Mouse (Mus musculus): ENCODE measurements at regions not wholly inside any gene's neighbourhood (a gene's known extent, or its start where the extent isn't known, plus 50 kb on each side); places are given as distances from the start of the nearest gene placed in this dataset.

GRCm38 (mm10) chrX:121301915-121302314 is 989.0 kb upstream of the H2afb3 start:
- DNase-seq: peak; percentile 24

DNA sequence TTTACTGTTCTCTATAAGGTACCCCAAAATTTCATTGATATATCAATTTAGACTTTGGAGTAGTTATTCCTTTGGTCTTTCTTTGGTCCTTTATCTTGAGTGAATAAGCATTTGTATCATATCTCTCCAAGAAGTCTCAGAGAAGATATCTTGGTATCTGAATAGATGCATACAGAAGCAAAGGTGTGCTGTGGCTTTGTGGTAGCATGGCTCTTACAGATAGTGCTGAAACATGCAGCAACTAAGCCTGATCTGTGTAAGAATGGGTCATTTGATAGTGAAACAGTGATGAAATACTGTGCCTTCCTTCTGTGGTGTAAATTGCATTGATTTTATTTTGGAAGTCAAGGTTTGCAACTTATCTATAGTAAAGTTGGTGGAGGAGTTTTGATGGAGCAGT is 978.3 kb upstream of the H2afb3 start:
- DNase-seq: no peak

DNA sequence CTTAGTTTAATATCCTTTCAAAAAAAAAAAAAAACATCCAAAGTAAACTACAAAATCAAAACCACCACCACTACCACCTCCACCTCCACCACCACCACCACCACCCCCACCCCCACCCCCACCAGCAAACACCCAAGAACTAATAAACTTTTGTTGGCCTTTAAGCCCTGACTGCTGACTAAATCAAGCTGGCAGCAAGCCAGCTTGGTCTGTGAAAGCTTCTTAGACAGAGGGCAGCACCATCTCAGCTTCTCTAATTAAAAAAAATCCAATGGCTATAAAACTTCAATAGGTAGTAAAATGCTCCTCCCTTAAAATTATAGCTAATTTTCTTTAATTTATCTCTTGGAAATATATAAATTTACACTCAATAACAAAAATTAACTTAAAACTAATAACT is 957.2 kb upstream of the H2afb3 start:
- DNase-seq: peak; percentile 24

DNA sequence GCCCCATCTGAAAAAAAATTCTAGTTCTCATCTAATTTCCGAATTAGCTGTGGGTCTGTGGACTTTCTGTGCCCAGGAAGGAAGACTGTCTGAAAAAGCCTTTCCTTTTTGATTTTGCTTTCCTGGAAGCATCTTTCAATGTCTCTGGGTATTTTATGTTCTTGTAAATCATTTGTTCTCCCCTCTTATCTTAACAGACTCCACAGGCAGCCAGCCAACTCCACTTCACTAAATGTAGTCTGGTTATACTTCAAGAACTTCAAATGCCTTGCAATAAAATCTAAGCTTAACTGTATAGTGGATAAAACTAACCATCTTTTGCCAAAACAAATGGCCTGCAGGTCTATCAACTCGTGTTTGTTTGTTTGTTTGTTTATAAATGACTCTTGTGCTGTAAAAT is 956.7 kb upstream of the H2afb3 start:
- no peak for DNase-seq

GRCm38 (mm10) chrX:121232142-121233000 is 919.5 kb upstream of the H2afb3 start:
- DNase-seq: peak; percentile 52
